Mouse (Mus musculus): Measurements from ENCODE around the gene Lnx1. TPM values are rescaled to one million over a fixed set of nuclear protein-coding genes. Genes with fewer than 3 reads are reported as not detected.

The Lnx1 gene
- polyA plus RNA-seq, 1 experiment = 7.4 TPM

DNA sequence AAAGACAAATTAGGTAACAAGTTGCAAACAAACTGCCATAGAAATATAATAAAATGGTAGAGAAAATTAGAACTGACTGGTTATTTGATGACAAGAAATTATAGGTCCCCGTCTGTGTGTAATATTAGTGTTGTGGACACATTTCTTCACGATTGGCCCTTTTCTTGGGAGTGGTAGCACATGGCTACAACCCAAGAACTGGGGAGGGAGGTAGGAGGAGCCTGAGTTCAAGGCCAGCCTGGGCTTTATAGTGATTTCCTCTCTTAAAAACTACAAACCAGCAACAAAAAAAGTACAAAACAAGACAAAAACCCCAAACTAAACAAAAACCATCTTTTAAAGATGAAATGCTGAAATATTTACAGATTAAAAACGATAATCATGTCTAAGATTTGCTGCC lies 31.8 kb downstream of the Lnx1 start:
- H3K4me1 ChIP-seq (ENCODE audit: control insufficient read depth, insufficient read depth, low read length) = no peaks in the 10 kb centered on the region
- H3K9me3 ChIP-seq (replicated peaks; ENCODE audit: control insufficient read depth, insufficient read depth, low read length, poor library complexity, severe bottlenecking) = no peaks in the 10 kb centered on the region
- TF ChIP-seq EP300 (IDR thresholded peaks at IDR 0.05; ENCODE audit: insufficient read depth, low read depth, low read length) (no peak), POLR2A (IDR thresholded peaks at IDR 0.05; ENCODE audit: insufficient read depth, low read length) (no peak), CTCF (IDR thresholded peaks at IDR 0.05; ENCODE audit: low read depth, low read length) (no peak)
- no peaks in the 10 kb centered on the region for H3K36me3 ChIP-seq (ENCODE audit: control insufficient read depth, insufficient read depth, low read length, poor library complexity, severe bottlenecking)
- H3K27ac ChIP-seq (ENCODE audit: insufficient read depth, low read length) = no peak overlapping the region
- H3K4me3 ChIP-seq (ENCODE audit: low read depth, low read length) = no peak overlapping the region
- H3K27me3 ChIP-seq (ENCODE audit: control insufficient read depth, insufficient read depth, low read length, poor library complexity, severe bottlenecking) = no peaks in the 10 kb centered on the region
- H3K9ac ChIP-seq (ENCODE audit: low read depth, poor library complexity, severe bottlenecking) = no peak overlapping the region

DNA sequence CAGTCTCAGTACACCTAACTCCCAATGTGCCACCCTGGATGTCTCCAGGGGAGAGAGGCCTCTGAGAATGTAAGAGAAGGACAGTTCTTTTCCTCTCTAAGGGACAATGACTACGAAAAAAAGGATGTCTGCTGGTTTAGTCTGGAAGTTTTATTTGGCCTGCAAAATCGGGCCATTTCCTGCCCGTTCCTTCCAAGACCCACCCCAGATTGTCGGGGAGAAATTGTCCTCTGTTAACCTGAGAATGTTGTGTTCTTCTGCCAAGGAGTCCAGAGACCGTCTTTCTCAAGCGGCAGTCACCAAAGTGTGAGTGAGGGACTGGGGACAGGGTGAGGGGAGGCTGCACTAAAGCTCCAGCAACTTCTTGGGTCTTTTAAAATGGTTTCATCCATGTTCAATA lies 32.8 kb downstream of the Lnx1 start:
- Histone ChIP-seq H3K36me3 (ENCODE audit: control insufficient read depth, insufficient read depth, low read length, poor library complexity, severe bottlenecking) (no peaks in the 10 kb centered on the region), H3K27me3 (ENCODE audit: control insufficient read depth, insufficient read depth, low read length, poor library complexity, severe bottlenecking) (no peaks in the 10 kb centered on the region), H3K4me3 (ENCODE audit: low read depth, low read length) (no peak overlapping the region), H3K4me1 (ENCODE audit: control insufficient read depth, insufficient read depth, low read length) (no peaks in the 10 kb centered on the region), H3K27ac (ENCODE audit: insufficient read depth, low read length) (no peak overlapping the region), H3K9me3 (replicated peaks; ENCODE audit: control insufficient read depth, insufficient read depth, low read length, poor library complexity, severe bottlenecking) (no peaks in the 10 kb centered on the region), H3K9ac (ENCODE audit: low read depth, poor library complexity, severe bottlenecking) (no peak overlapping the region)
- TF ChIP-seq POLR2A (IDR thresholded peaks at IDR 0.05; ENCODE audit: insufficient read depth, low read length) (no peak), CTCF (IDR thresholded peaks at IDR 0.05; ENCODE audit: low read depth, low read length) (no peak), EP300 (IDR thresholded peaks at IDR 0.05; ENCODE audit: insufficient read depth, low read depth, low read length) (no peak)

DNA sequence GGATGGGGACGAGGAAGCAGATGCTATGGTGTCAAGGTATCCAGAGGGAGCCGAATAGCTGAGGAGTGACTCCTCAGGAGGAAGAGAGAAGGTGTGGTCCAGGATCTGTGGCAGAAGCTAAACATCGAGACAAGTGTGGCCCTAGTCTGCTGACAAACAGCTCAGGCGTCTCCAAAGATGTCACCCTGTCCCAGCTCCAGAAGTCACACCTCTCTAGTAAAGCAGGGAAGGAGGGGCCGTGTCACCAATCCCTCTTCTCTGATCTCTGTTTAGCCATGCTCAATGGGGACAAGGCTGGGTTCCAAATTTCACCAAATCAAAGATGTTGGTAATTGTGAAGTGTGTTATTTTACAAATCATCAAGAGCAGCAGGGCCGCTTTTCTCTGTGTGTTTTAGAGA lies 33.8 kb downstream of the Lnx1 start:
- no peak for TF ChIP-seq EP300 (IDR thresholded peaks at IDR 0.05; ENCODE audit: insufficient read depth, low read depth, low read length)
- TF ChIP-seq POLR2A (IDR thresholded peaks at IDR 0.05; ENCODE audit: insufficient read depth, low read length) = no peak
- no peak for TF ChIP-seq CTCF (IDR thresholded peaks at IDR 0.05; ENCODE audit: low read depth, low read length)
- Histone ChIP-seq H3K9me3 (replicated peaks; ENCODE audit: control insufficient read depth, insufficient read depth, low read length, poor library complexity, severe bottlenecking) (no peaks in the 10 kb centered on the region), H3K4me3 (ENCODE audit: low read depth, low read length) (no peak overlapping the region), H3K27me3 (ENCODE audit: control insufficient read depth, insufficient read depth, low read length, poor library complexity, severe bottlenecking) (no peaks in the 10 kb centered on the region), H3K9ac (ENCODE audit: low read depth, poor library complexity, severe bottlenecking) (no peak overlapping the region), H3K36me3 (ENCODE audit: control insufficient read depth, insufficient read depth, low read length, poor library complexity, severe bottlenecking) (no peaks in the 10 kb centered on the region), H3K4me1 (ENCODE audit: control insufficient read depth, insufficient read depth, low read length) (no peaks in the 10 kb centered on the region), H3K27ac (ENCODE audit: insufficient read depth, low read length) (no peak overlapping the region)

DNA sequence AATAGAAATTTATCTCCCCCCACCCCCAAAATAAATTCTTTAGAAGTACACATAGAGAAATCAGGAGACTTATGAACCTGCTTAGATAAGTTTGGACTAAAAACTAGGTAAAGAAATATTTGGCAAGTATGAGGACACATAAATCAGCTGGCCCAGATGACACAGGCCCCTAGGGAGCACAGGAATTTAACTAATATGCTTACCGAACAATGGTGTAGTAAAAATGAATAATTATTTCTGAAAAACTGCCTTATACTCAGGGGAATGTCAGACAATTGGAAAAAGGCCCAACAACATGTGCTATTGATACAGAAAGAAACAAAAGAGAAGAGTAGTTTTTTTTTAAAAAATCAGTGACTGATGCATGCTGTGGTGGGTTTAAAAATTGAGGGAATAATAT lies 40.1 kb downstream of the Lnx1 start:
- Histone ChIP-seq H3K36me3 (ENCODE audit: control insufficient read depth, insufficient read depth, low read length, poor library complexity, severe bottlenecking) (no peaks in the 10 kb centered on the region), H3K4me1 (ENCODE audit: control insufficient read depth, insufficient read depth, low read length) (no peaks in the 10 kb centered on the region), H3K4me3 (ENCODE audit: low read depth, low read length) (no peak overlapping the region), H3K9me3 (replicated peaks; ENCODE audit: control insufficient read depth, insufficient read depth, low read length, poor library complexity, severe bottlenecking) (no peaks in the 10 kb centered on the region), H3K27ac (ENCODE audit: insufficient read depth, low read length) (no peak overlapping the region), H3K27me3 (ENCODE audit: control insufficient read depth, insufficient read depth, low read length, poor library complexity, severe bottlenecking) (no peaks in the 10 kb centered on the region), H3K9ac (ENCODE audit: low read depth, poor library complexity, severe bottlenecking) (no peak overlapping the region)
- TF ChIP-seq POLR2A (IDR thresholded peaks at IDR 0.05; ENCODE audit: insufficient read depth, low read length) (no peak), CTCF (IDR thresholded peaks at IDR 0.05; ENCODE audit: low read depth, low read length) (no peak), EP300 (IDR thresholded peaks at IDR 0.05; ENCODE audit: insufficient read depth, low read depth, low read length) (no peak)

DNA sequence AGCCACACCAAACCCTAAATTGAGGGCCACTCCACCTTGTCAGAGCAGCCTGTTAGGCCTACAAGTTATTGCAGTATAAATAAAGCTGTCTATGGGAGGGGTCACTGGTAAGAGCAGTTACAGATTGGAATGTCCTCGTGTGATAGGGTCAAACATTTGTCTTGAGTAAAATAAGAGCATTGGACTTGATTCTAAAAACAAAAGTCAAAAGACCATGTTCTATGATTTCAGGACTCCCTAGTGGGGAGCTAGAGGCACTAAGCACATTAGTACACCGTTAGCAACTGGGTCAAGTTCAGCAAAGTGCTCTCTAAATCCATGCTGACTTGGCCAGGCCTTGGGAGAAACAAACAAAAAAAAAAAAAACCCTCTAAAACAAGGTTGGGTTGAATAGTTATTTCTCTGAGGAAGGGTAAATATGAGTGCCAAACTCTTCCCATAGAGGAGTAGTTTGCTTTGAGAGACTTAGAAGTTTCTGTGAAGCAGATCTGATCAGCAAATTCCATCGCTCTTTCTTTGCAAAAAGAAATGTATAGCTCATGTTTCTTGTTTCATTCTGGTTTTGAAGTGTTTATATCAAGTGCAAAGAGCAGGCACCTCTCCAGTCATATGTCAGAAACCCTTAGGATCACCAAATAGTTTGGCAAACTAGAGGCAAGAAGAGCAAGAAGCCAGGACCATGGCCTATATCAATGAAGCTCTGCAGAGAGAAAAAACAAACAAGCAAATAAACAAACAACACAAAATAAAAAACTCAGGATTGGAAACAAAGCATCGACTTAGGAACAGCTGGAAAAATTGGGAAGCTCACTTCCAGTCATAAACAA lies 40.8 kb downstream of the Lnx1 start:
- H3K36me3 ChIP-seq (ENCODE audit: control insufficient read depth, insufficient read depth, low read length, poor library complexity, severe bottlenecking) = no peaks in the 10 kb centered on the region
- H3K4me1 ChIP-seq (ENCODE audit: control insufficient read depth, insufficient read depth, low read length) = no peaks in the 10 kb centered on the region
- H3K27me3 ChIP-seq (ENCODE audit: control insufficient read depth, insufficient read depth, low read length, poor library complexity, severe bottlenecking) = no peaks in the 10 kb centered on the region
- no peak overlapping the region for H3K4me3 ChIP-seq (ENCODE audit: low read depth, low read length)
- H3K27ac ChIP-seq (ENCODE audit: insufficient read depth, low read length) = no peak overlapping the region
- H3K9me3 ChIP-seq (replicated peaks; ENCODE audit: control insufficient read depth, insufficient read depth, low read length, poor library complexity, severe bottlenecking) = no peaks in the 10 kb centered on the region
- TF ChIP-seq EP300 (IDR thresholded peaks at IDR 0.05; ENCODE audit: insufficient read depth, low read depth, low read length) (no peak), CTCF (IDR thresholded peaks at IDR 0.05; ENCODE audit: low read depth, low read length) (no peak), POLR2A (IDR thresholded peaks at IDR 0.05; ENCODE audit: insufficient read depth, low read length) (no peak)
- H3K9ac ChIP-seq (ENCODE audit: low read depth, poor library complexity, severe bottlenecking) = no peak overlapping the region

DNA sequence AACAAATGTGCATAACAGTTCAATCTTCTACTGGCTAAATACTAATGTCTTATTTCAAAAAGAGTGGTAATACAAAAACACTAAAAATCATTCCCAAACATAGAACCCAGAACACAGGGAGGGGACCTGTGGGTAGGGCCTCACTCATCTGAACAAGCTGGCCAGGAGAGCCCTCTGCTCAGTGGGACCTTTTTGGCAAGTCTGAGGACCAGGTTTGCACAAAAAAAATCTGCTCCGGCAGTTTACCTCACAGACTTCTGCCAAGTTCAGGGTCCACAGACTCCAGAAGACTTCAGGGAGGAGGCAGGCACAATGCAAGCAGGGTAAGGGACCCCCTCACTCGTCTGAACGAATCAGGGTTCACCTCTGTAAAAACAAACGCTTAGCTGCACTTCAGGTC lies 42.9 kb downstream of the Lnx1 start:
- H3K9ac ChIP-seq (ENCODE audit: low read depth, poor library complexity, severe bottlenecking) = no peak overlapping the region
- TF ChIP-seq CTCF (IDR thresholded peaks at IDR 0.05; ENCODE audit: low read depth, low read length) (no peak), POLR2A (IDR thresholded peaks at IDR 0.05; ENCODE audit: insufficient read depth, low read length) (no peak), EP300 (IDR thresholded peaks at IDR 0.05; ENCODE audit: insufficient read depth, low read depth, low read length) (no peak)
- H3K4me1 ChIP-seq (ENCODE audit: control insufficient read depth, insufficient read depth, low read length) = no peaks in the 10 kb centered on the region
- no peak overlapping the region for H3K27ac ChIP-seq (ENCODE audit: insufficient read depth, low read length)
- no peaks in the 10 kb centered on the region for H3K9me3 ChIP-seq (replicated peaks; ENCODE audit: control insufficient read depth, insufficient read depth, low read length, poor library complexity, severe bottlenecking)
- H3K36me3 ChIP-seq (ENCODE audit: control insufficient read depth, insufficient read depth, low read length, poor library complexity, severe bottlenecking) = no peaks in the 10 kb centered on the region
- no peaks in the 10 kb centered on the region for H3K27me3 ChIP-seq (ENCODE audit: control insufficient read depth, insufficient read depth, low read length, poor library complexity, severe bottlenecking)
- no peak overlapping the region for H3K4me3 ChIP-seq (ENCODE audit: low read depth, low read length)

Data from ES-Bruce4 (cell line).